Mouse (Mus musculus): ENCODE results near the gene Kcnj12.

Gene Kcnj12

GRCm38 (mm10) chr11:61025594-61025993 is 3.2 kb downstream of the Kcnj12 start:
- DNase-seq, result no peak

GRCm38 (mm10) chr11:61026381-61026780 is 4.0 kb downstream of the Kcnj12 start:
- DNase-seq, result no peak

- no peak for DNase-seq
Observed at GRCm38 (mm10) chr11:61027160-61027559, 4.8 kb downstream of the Kcnj12 start.

- no peak for DNase-seq
Observed at GRCm38 (mm10) chr11:61028211-61028950, 6.0 kb downstream of the Kcnj12 start.

- no peak for DNase-seq
Observed at GRCm38 (mm10) chr11:61029116-61029740, 6.9 kb downstream of the Kcnj12 start.

- no peak for DNase-seq
Observed at GRCm38 (mm10) chr11:61029864-61030595, 7.7 kb downstream of the Kcnj12 start.

GRCm38 (mm10) chr11:61031137-61031536 is 8.8 kb downstream of the Kcnj12 start:
- DNase-seq, result no peak

- no peak for DNase-seq
Observed at GRCm38 (mm10) chr11:61031658-61032445, 9.5 kb downstream of the Kcnj12 start.

- DNase-seq, result no peak
Observed at GRCm38 (mm10) chr11:61032481-61032880, 10.1 kb downstream of the Kcnj12 start.

GRCm38 (mm10) chr11:61033160-61033559 is 10.8 kb downstream of the Kcnj12 start:
- DNase-seq, result no peak

GRCm38 (mm10) chr11:61036639-61037038 is 14.3 kb downstream of the Kcnj12 start:
- DNase-seq, result no peak

- DNase-seq, result no peak
Observed at GRCm38 (mm10) chr11:61038277-61038782, 16.0 kb downstream of the Kcnj12 start.

GRCm38 (mm10) chr11:61040856-61041652 is 18.7 kb downstream of the Kcnj12 start:
- DNase-seq, result no peak

GRCm38 (mm10) chr11:61042593-61042992 is 20.2 kb downstream of the Kcnj12 start:
- no peak for DNase-seq

- DNase-seq, result peak in 1 of 2 experiments; percentile 4
Observed at GRCm38 (mm10) chr11:61043055-61043992, 21.0 kb downstream of the Kcnj12 start.

- DNase-seq, result no peak
Observed at GRCm38 (mm10) chr11:61044741-61045140, 22.4 kb downstream of the Kcnj12 start.

- DNase-seq, result no peak
Observed at GRCm38 (mm10) chr11:61047441-61047840, 25.1 kb downstream of the Kcnj12 start.

GRCm38 (mm10) chr11:61051151-61051550 is 28.8 kb downstream of the Kcnj12 start:
- DNase-seq, result no peak

- no peak for DNase-seq
Observed at GRCm38 (mm10) chr11:61056871-61057270, 34.5 kb downstream of the Kcnj12 start.

- DNase-seq, result no peak
Observed at GRCm38 (mm10) chr11:61059691-61060457, 37.5 kb downstream of the Kcnj12 start.
